Mouse (Mus musculus) cerebellum, adult 2 months (tissue): ENCODE measurements at regions not wholly inside any gene's neighbourhood (a gene's known extent, or its start where the extent isn't known, plus 50 kb on each side); places are given as distances from the start of the nearest gene placed in this dataset.

ENCODE experiments used
- CTCF ChIP-seq: fragments of 200-500 bp; IDR thresholded peaks from 2 replicates; pipeline ENCODE4 v1.5.1; 2011; ENCODE audit warnings: low read depth, mild to moderate bottlenecking, control low read depth, low read length, moderate library complexity, borderline replicate concordance; ENCODE audit not compliant: insufficient read depth
- POLR2A ChIP-seq: fragments of 200-500 bp; IDR thresholded peaks from 2 replicates; pipeline ENCODE4 v1.6.1; 2011; ENCODE audit warnings: low read length, control low read depth, borderline replicate concordance; ENCODE audit not compliant: insufficient read depth

GRCm38 (mm10) chr7:125384171-125384570 is 60.3 kb upstream of the Kdm8 start:
- TF ChIP-seq CTCF (no peak), POLR2A (no peak)
